Mouse (Mus musculus): ENCODE data around the gene Cd101. TPM values are rescaled to one million over a fixed set of nuclear protein-coding genes. Genes with fewer than 3 reads are reported as not detected.
A peak's percentile ranks its signal among the peaks of the same experiment; 100 is the strongest.

Gene Cd101
- polyA plus RNA-seq, 1 experiment from 2014 or later = 0.05 TPM

DNA sequence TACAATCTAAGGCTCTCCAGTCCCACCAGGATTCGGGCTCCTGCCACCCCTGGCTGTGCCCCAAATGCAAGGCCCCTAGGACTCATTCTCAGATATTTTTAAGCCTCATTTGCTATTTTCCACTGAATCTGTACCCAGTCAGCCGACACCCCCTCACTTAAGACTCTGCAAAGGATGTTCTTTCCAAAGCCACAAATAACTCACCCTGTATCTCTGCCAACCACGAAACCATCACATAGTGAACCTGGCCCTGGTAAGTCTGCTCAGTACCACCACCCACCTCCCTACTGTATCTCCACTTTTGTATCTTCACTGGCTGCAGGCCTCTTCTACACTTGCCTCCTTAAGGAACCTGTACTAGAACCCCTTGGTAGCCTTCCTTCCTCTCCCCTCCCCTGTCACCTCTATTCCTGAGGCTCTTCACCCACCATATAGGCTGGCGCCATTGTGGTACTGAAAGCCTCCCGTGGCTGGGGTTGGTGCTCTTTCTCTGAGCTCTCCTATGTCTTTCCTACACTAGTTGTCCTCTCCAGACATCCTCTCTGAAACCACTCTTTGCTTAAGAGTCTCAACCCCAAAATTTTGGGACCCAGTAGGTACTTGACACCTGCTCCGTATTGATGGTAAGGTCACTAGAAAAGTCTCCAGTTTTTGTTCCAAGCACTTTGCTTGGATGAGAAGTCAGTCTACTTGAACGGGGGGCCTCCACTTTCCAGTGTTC lies 32.7 kb upstream of the Cd101 start:
- 86% methylated on average over 7 of the region's 7 CpGs for WGBS
- Histone ChIP-seq H3K4me3 (replicated peaks) (no peak overlapping the region), H3K4me2 (replicated peaks) (no peak overlapping the region), H3K27ac (no peak overlapping the region), H3K4me1 (replicated peaks) (no peaks in the 10 kb centered on the region), H3K9ac (no peak overlapping the region), H3K36me3 (0 out of 2 replicates have a peak, but pooled peaks cover 3% of the 10 kb centered on the region), H3K9me3 (no peaks in the 10 kb centered on the region), H3K27me3 (replicated peaks) (no peaks in the 10 kb centered on the region)
- no peak for ATAC-seq

DNA sequence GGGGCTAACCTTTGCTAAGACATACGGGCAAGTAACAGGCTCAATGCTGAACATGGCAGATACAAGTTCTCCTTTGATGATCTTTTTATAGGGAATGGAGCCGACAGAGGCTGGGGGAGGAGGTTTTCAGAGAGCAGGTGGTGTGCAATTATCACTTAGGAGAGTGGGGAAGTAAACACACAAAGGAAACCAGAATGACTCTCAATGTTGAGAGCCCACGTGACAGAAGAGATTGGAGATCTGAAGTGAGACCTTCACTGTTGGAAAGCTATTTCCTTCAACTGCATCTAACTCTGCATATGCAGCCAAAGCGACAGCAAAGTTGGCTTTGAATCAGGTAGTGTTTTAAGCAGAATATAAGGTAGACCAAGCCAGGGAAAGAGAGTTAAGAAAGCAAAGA lies 29.9 kb upstream of the Cd101 start:
- H3K36me3 ChIP-seq = 0 out of 2 replicates have a peak, but pooled peaks cover 7% of the 10 kb centered on the region
- no peak overlapping the region for H3K9ac ChIP-seq
- H3K4me1 ChIP-seq (replicated peaks) = no peaks in the 10 kb centered on the region
- WGBS = 68% methylated on average over 4 of the region's 4 CpGs
- H3K9me3 ChIP-seq = no peaks in the 10 kb centered on the region
- no peak for ATAC-seq
- H3K27ac ChIP-seq = no peak overlapping the region
- H3K4me3 ChIP-seq (replicated peaks) = no peak overlapping the region
- no peak overlapping the region for H3K4me2 ChIP-seq (replicated peaks)
- no peaks in the 10 kb centered on the region for H3K27me3 ChIP-seq (replicated peaks)

- Histone ChIP-seq H3K36me3 (0 out of 2 replicates have a peak, but pooled peaks cover 7% of the 10 kb centered on the region), H3K9me3 (no peaks in the 10 kb centered on the region), H3K4me2 (replicated peaks) (no peak overlapping the region), H3K27ac (no peak overlapping the region), H3K27me3 (replicated peaks) (no peaks in the 10 kb centered on the region), H3K4me3 (replicated peaks) (no peak overlapping the region), H3K4me1 (replicated peaks) (no peaks in the 10 kb centered on the region), H3K9ac (no peak overlapping the region)
- no peak for ATAC-seq
- 77% methylated on average over 2 of the region's 2 CpGs for WGBS
These were observed 28.8 kb upstream of the Cd101 start for GRCm38 (mm10) chr3:101058203-101058602.

- WGBS = 82% methylated on average over 8 of the region's 8 CpGs
These were observed 25.9 kb upstream of the Cd101 start for GRCm38 (mm10) chr3:101055216-101055615.

GRCm38 (mm10) chr3:101051601-101052000 lies 22.2 kb upstream of the Cd101 start:
- Histone ChIP-seq H3K4me2 (replicated peaks) (no peak overlapping the region), H3K4me3 (replicated peaks) (no peak overlapping the region), H3K27me3 (replicated peaks) (no peaks in the 10 kb centered on the region), H3K9ac (no peak overlapping the region), H3K27ac (no peak overlapping the region), H3K4me1 (replicated peaks) (0 out of 2 replicates have a peak, but pooled peaks cover 5% of the 10 kb centered on the region), H3K36me3 (peaks cover 4% of the 10 kb centered on the region; the same call in 1 of the 2 replicates), H3K9me3 (no peaks in the 10 kb centered on the region)
- 64% methylated on average over 4 of the region's 4 CpGs for WGBS
- no peak for ATAC-seq

More at GRCm38 (mm10) chr3:101055216-101055615, 25.9 kb upstream of the Cd101 start:
- Histone ChIP-seq H3K36me3 (0 out of 2 replicates have a peak, but pooled peaks cover 7% of the 10 kb centered on the region), H3K9ac (no peak overlapping the region), H3K27ac (no peak overlapping the region), H3K4me3 (replicated peaks) (no peak overlapping the region), H3K27me3 (replicated peaks) (no peaks in the 10 kb centered on the region), H3K4me2 (replicated peaks) (no peak overlapping the region), H3K4me1 (replicated peaks) (no peaks in the 10 kb centered on the region), H3K9me3 (no peaks in the 10 kb centered on the region)
- no peak for ATAC-seq

DNA sequence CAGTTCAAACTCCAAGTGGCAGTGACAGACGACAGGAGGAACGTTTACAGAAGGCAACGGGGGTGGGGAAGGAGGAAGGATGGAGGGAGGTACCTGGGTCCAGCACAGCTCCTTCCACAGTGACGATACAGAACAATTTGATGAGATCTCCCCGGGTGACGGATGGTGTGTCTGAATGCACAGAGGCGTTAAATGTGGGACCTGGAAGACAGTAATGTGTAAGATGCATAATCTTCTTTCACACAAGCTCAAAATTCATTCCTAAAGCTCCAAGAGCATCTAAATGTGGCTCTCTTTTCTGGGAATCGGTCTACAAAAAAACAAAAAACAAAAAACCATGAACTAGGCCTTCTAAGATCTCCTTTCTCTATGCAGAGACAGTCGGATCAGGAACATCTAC lies 20.6 kb upstream of the Cd101 start:
- Histone ChIP-seq H3K4me3 (replicated peaks) (no peak overlapping the region), H3K9me3 (no peaks in the 10 kb centered on the region), H3K36me3 (peaks cover 4% of the 10 kb centered on the region; the same call in 1 of the 2 replicates), H3K27ac (no peak overlapping the region), H3K4me1 (replicated peaks) (0 out of 2 replicates have a peak, but pooled peaks cover 7% of the 10 kb centered on the region), H3K4me2 (replicated peaks) (no peak overlapping the region), H3K9ac (no peak overlapping the region), H3K27me3 (replicated peaks) (no peaks in the 10 kb centered on the region)
- 69% methylated on average over 9 of the region's 9 CpGs for WGBS
- no peak for ATAC-seq

DNA sequence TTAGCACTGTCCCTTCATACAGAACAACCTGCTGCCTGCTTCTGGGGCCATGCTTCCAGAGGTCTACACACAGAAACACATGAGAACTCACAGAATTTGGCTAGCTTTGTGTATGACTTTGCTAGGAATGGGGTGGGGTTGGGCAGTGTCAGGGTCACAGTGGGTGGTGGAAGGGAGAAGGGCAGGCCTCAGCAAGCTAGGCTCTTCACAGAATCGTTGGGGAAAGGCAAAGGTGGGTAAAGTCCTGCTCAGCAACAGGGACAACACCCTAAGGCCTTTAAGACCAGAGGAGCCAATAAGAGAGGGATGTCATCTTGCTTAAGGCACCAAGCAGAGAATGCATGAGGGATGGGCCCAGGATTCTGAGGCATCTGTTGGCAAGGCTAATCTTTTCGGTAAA lies 19.4 kb upstream of the Cd101 start:
- Histone ChIP-seq H3K4me2 (replicated peaks) (no peak overlapping the region), H3K27ac (no peak overlapping the region), H3K27me3 (replicated peaks) (no peaks in the 10 kb centered on the region), H3K9me3 (no peaks in the 10 kb centered on the region), H3K4me3 (replicated peaks) (no peak overlapping the region), H3K36me3 (no peaks in the 10 kb centered on the region; the same call in 1 of the 2 replicates), H3K9ac (no peak overlapping the region), H3K4me1 (replicated peaks) (0 out of 2 replicates have a peak, but pooled peaks cover 7% of the 10 kb centered on the region)
- WGBS = 78% methylated on average over 2 of the region's 2 CpGs
- no peak for ATAC-seq

DNA sequence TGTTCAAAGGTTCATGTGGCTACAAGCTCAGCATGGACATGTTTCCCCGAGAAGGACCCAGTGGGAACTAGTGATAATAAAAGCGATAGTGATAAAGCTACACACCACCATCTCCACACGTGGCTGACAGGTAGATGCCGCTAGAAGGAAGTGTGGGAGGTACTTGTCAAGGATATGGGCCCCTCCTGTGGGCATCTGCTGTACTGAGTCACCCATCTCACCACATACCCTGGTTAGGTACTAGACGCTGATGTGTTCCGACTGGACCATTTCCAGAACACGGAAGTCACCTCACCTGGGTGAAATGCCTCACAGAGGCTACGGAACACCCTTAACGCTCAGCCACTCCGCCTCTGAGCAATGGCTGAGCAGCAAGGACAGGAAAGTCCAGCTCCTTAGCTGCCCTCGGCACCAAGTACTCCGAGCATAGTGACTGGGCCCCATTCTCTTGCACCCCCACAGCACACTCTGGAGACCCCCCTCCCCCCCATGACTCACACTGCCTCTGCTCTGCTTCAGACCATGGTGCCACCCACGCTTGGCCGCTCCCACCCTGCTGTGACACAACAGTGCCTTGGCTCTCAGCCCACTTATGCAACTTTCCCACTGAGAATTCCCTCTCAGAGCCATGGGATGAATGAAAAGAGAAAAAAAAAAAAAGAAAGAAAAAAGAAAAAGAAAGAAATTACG lies 18.4 kb upstream of the Cd101 start:
- WGBS = 80% methylated on average over 15 of the region's 15 CpGs
- no peak overlapping the region for H3K27ac ChIP-seq
- H3K4me2 ChIP-seq (replicated peaks) = no peak overlapping the region
- H3K4me3 ChIP-seq (replicated peaks) = no peak overlapping the region
- H3K4me1 ChIP-seq (replicated peaks) = 0 out of 2 replicates have a peak, but pooled peaks cover 7% of the 10 kb centered on the region
- H3K36me3 ChIP-seq = peaks cover 1% of the 10 kb centered on the region; the same call in 1 of the 2 replicates
- ATAC-seq = peak; percentile 28; the same call in 1 of the 2 replicates
- no peaks in the 10 kb centered on the region for H3K27me3 ChIP-seq (replicated peaks)
- no peaks in the 10 kb centered on the region for H3K9me3 ChIP-seq
- H3K9ac ChIP-seq = no peak overlapping the region

DNA sequence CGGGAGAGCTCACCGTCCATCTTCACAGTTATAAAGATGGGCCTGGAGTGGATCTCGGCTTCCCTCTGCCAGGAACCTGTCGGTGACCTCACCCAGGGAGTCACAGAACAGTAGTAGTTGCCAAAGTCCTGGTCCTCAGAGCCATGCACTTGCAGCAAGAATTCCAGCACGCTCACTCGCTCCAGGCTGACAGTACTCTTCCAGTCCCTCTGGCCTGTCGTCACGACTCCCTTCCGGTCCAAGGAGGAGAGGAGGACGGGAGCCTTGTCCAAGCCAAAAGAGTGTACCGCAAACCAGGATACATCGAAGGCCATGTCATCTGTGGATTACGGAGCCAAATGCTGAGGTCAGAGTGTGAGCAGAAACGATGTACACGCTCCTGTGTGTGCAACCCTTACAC lies 16.1 kb upstream of the Cd101 start:
- Histone ChIP-seq H3K4me2 (replicated peaks) (no peak overlapping the region), H3K27me3 (replicated peaks) (no peaks in the 10 kb centered on the region), H3K27ac (no peak overlapping the region), H3K4me1 (replicated peaks) (0 out of 2 replicates have a peak, but pooled peaks cover 7% of the 10 kb centered on the region), H3K9ac (no peak overlapping the region), H3K36me3 (peaks cover 3% of the 10 kb centered on the region; the same call in 1 of the 2 replicates), H3K9me3 (no peaks in the 10 kb centered on the region), H3K4me3 (replicated peaks) (no peak overlapping the region)
- WGBS = 87% methylated on average over 15 of the region's 15 CpGs
- ATAC-seq = 0 out of 2 replicates have a peak, but pooled peaks have one; percentile 16

DNA sequence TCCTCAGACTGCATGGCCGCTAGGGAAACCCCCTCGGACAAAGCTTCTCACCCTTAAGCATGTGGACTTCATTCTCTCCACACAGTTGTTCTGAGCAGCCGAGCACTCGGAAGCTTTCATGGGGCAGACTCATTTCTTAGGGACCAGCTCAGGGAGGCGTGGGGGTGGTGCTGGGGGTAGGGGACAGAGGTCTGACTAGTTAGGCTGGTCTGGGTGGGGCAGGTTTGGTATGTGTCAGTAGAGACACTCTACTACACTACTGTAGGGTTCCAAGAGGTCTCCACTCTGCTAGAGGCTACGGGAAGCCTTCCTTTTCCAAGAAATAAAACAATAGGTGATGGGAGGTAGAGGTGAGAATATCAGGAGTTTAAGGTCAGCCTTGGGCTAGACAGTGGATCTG lies 15.3 kb upstream of the Cd101 start:
- ATAC-seq = peak; percentile 87
- 55% methylated on average over 6 of the region's 6 CpGs for WGBS
- Histone ChIP-seq H3K27ac (peak overlapping the region; percentile 56; the same call in 1 of the 2 replicates), H3K4me1 (replicated peaks) (0 out of 2 replicates have a peak, but pooled peaks cover 7% of the 10 kb centered on the region), H3K4me3 (replicated peaks) (no peak overlapping the region), H3K9ac (no peak overlapping the region), H3K4me2 (replicated peaks) (no peak overlapping the region), H3K36me3 (peaks cover 6% of the 10 kb centered on the region; the same call in 1 of the 2 replicates), H3K27me3 (replicated peaks) (no peaks in the 10 kb centered on the region), H3K9me3 (no peaks in the 10 kb centered on the region)

DNA sequence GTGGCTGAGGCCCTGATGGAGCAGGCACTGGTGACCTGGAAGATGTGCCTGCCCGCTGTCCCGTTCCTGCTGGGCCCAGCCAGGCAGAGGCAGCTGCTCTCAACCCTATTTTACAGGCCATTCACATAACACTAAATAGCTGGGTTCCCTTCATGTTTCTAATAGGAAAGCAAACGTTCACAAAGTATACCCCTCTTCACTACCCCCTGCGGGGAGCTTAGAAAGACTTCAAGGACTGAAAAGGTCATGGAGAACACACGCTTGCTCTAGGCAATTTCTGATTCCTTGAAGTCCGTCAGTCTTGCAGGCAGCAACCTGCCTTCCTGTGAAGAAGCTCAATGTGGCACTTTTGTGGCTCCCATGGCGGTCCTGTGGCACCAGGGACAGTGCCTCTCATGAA lies 12.6 kb upstream of the Cd101 start:
- no peaks in the 10 kb centered on the region for H3K9me3 ChIP-seq
- no peak overlapping the region for H3K27ac ChIP-seq
- H3K4me3 ChIP-seq (replicated peaks) = no peak overlapping the region
- 0 out of 2 replicates have a peak, but pooled peaks cover 2% of the 10 kb centered on the region for H3K4me1 ChIP-seq (replicated peaks)
- peaks cover 6% of the 10 kb centered on the region; the same call in 1 of the 2 replicates for H3K36me3 ChIP-seq
- 86% methylated on average over 7 of the region's 7 CpGs for WGBS
- no peak overlapping the region for H3K4me2 ChIP-seq (replicated peaks)
- H3K9ac ChIP-seq = no peak overlapping the region
- no peak for ATAC-seq
- no peaks in the 10 kb centered on the region for H3K27me3 ChIP-seq (replicated peaks)

DNA sequence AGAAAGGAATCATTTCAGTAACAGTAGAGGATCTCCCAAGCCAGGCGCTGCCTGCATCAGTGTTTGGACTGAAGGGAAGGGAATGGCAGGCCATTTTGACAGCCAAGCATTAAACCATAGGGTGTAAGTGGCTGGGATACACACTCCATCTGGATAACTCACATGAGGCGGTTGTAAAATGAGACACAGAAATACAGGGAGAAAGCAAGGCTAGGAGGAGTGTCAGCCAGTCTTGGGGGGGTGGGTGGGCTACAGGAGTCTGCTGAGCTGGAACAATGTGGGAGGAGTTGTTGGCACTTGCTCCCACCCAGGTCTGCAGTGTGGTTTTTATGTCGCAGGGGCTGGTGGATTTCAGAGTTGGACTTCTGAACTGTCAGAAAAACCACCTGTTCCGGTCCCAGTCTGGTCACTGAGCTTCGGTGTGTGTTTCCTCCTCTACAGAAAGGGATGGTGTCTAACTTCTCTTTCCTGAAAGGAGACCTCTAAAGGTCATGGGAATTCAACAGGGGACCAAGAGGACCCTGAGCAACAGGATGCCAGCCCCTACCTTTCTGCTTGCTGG lies 8.7 kb upstream of the Cd101 start:
- no peak overlapping the region for H3K27ac ChIP-seq
- H3K4me3 ChIP-seq (replicated peaks) = no peak overlapping the region
- no peaks in the 10 kb centered on the region for H3K27me3 ChIP-seq (replicated peaks)
- H3K9me3 ChIP-seq = no peaks in the 10 kb centered on the region
- H3K4me1 ChIP-seq (replicated peaks) = no peaks in the 10 kb centered on the region
- WGBS = 88% methylated on average over 5 of the region's 5 CpGs
- H3K36me3 ChIP-seq = peaks cover 6% of the 10 kb centered on the region; the same call in 1 of the 2 replicates
- H3K4me2 ChIP-seq (replicated peaks) = no peak overlapping the region
- no peak overlapping the region for H3K9ac ChIP-seq
- no peak for ATAC-seq

All from intestine, embryonic 15.5 days (tissue).